Mouse (Mus musculus) lung, adult 2 months (tissue): ENCODE measurements around the gene Fubp3.

ENCODE experiments used
- CTCF ChIP-seq: fragments of 200-500 bp; IDR thresholded peaks from 2 replicates; pipeline ENCODE4 v1.5.1; 2011; ENCODE audit warnings: mild to moderate bottlenecking, low read length, control low read depth; ENCODE audit not compliant: insufficient read depth
- POLR2A ChIP-seq: fragments of 200-500 bp; IDR thresholded peaks from 2 replicates; pipeline ENCODE4 v1.6.1; 2011; ENCODE audit warnings: low read depth, mild to moderate bottlenecking, control low read depth, low read length, borderline replicate concordance; ENCODE audit errors: extremely low read depth

GRCm38 (mm10) chr2:31551971-31552370 is 20.5 kb upstream of the Fubp3 start:
- TF ChIP-seq POLR2A (no peak), CTCF (no peak)
